Mouse (Mus musculus): ENCODE results near the gene Fam229b.

Fam229b gene

DNA sequence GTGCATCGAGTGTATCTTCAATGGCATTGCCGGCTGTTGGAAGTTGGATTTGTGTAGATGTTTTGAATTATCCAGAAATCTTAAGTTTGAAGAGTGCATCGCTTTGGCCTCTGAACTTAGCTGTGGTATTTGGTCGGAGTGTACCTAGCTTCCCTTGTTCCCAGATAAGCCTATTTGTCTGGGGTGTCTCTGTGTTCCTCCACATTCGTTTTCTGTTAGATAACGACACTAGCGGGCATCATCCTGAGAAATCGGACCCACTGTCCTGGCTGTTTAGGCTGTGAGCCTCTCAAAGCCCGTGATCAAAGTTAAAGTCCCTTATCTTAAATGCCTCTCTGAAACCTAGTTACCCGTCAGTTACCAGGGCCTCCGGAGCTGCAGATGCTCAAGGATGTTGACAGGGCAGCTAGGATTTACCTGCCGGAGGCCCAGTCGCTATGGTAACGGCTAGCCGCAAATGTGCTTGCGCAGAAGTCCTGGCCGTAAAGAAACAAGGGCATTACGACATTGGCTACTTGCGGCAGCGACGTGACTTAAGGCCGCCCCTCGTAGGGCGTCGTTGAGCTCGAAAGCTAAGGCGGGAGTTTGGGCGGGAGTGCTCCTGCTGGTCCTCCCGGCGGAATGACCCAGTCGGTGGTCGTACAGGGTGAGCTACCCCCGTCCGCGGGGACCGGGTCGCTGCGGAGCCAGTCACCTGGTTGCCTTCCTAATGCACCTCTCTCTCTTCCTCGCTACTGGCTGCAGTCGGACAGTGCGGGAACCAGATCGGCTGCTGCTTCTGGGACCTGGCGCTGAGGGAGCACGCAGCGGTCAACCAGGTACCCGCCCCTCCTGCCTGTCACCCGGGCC is at the start of gene Fam229b, which contains the start of gene Tube1:
Gene Fam229b, minus strand, starts transcription at position 453 of the 849 bp plus-strand sequence.
Gene Tube1, plus strand, starts transcription at position 515 of the 849 bp plus-strand sequence.
- peak; percentile 76 to 87 for DNase-seq (ENCODE audit: low spot score in 2 of 2)

DNA sequence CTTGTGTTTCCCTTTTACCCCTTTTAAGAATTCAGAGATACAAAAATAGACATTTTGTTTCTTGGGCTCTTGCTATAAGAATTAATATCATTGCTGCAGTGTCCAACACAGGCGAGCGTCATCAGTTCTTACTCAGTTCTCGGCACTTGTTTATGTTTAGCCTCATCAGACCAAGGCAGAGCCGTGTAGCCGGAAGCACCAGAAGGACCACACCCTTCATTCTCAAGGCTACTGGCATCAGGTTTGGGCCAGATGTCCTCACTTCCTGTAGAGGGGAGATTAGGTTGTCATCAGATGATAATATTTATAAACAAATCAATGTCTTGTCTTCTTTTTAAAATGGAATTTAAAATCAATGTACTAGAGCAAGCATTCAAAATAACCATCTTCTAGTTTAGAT is 43.3 kb upstream of the Fam229b start:
- no peak for DNase-seq (ENCODE audit: low spot score in 2 of 2)

DNA sequence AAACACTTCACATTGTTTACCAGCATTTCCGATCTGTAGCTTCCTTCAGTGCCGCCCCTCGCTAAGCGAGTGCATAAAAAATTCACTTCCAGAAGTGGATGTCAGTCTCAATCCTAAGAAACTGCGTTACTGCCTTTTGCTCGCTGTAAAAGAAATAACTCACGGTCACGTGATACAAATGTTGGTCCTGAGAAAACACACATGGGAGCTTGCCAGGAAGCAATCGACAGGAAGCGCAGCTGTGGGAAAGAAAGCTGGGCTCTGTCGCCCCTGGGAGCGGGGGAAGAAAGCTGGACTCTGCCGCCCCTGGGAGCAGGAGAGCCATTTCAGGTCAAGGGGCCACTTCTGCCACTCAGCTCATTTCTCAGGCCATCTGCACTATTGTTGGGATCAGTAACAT is 39.4 kb upstream of the Fam229b start:
- no peak for DNase-seq (ENCODE audit: low spot score in 2 of 2)

DNA sequence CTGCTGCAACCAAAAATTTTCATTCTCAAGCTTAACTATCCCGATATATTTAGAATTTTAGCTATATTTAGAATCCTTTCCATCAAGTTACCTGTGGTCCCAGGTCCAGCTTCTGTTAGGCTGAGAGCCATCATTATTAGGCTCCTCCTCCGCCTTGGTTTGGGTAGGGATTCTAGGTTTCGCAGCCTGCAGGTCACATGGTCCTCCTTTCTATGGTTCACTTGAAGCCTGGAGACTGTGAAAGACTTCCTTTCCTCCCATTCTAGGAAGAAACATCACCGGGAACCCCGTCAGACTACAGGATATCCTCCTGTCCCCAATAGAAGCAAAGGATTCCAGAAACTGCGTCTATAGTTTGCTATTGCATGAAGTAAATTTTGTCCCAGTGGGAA is 38.8 kb upstream of the Fam229b start:
- no peak for DNase-seq (ENCODE audit: low spot score in 2 of 2)

DNA sequence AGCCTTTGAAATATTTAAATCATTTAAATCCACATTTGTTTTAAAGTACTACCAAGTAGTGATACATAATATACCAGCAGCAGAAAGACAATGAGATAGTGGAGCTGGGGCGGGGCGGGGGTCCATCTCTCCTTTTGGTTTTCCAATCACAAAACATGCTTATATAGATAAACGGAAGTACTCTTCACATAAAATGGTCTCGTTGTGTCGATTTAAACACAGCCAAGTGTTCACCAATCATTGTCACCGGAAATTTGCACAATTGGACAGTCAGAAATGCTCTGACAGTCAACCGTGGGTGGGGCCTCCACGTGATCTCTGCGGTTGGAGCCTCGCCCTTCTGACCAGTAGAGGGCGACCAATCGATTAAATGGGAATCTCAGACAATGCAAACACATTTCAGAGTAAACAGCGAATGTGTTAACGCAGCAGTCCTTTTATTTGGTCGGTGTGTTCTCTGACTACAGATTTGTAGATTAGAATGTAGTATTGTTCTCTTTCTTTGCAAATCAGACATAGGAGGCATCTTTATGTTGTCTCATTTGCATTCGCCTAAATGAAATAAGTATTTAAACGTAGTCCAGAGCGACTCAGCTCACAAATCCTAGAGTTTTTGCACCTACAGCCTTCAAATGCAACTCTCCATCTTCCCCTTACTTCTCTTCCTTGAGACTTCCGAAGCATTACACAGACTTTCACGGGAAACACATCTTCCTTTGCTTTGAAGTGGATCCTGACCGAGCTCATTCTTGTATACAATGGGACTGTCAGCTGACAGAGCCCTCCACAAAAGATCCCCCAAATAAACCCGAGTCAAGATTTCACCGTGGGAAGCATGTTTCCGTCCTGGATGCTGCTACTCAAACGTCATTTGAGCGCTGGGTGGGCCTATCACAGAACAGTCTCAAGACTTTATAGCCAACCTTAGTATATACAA is 38.2 kb upstream of the Fam229b start:
- DNase-seq (ENCODE audit: low spot score in 2 of 2) = peak; percentile 73 to 94

DNA sequence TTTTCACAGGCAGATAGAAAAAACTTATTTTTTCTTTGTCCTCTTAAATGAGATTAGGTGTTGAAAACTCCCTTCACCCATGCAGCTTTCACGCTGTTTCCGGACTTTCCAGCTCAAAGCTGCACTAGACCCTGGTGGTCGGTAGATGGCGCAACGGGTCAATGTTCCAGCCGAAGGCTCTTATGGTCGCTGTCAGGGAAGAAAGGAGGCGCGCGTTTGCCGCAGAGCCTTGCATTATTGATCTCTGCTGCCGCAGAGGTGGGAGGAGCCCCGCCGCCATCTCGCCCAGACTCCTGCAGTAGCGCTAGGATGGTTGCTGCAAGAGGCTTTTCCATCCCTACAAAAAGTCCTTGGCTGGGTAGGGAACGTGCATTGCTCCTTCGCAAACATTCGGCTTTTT is 37.4 kb upstream of the Fam229b start:
- DNase-seq (ENCODE audit: low spot score in 2 of 2) = peak; percentile 95

DNA sequence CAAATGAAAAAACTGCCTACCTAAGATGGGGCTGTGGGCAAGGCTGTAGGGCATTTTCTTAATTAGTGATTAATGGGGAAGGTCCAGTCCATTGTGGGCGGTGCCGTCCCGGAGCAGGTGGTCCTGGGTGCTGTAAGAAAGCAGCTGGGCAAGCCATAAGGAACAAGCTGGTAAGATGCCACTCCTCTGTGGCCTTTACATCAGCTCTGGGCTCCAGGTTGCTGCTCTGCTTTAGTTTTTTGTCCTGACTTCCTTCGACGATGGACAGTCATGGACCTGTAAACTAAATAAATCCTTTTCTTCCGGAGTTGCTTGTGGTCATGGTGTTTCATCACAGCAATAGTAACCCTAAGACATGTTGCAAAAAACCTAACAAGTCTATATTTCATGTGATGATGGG is 37.0 kb upstream of the Fam229b start:
- DNase-seq (ENCODE audit: low spot score in 2 of 2) = no peak

DNA sequence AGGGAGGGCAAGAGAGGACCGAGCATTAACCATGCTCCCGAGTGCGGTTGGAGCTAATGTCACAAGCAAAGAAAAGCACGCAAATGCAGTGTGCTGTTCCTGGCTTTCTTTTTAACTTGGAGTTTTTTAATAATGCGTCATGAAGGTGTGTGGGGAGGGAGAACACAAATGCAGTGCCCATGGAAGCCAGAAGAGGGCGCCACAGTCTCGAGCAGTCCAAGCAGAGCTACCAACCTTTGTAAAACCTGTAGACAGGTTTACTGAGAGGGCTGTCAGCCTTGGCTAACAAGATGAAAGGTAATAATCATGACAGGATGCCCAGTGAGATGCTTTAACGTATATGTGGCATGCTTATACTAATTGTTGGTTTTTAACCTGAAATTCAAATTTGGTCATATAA is 36.5 kb upstream of the Fam229b start:
- DNase-seq (ENCODE audit: low spot score in 2 of 2) = peak; percentile 69 to 82

DNA sequence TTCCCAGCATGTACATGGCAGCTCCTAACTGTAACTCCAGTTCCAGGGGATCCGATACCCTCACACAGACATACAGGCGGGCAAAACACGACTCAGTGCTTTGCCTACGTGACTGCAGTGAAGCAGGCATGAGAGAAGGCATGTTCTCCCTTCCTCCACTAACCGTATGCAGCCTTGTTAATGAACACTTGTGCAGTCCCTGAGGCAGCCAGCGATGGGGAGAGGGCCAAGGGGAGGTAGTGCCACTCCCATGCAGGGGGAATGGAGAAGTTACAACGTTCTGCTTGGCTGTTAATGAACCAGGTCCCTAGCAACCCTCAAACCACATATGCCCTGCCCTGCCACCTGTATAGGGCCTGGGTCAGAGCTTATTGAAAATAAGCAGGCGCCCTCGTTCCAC is 35.9 kb upstream of the Fam229b start:
- DNase-seq (ENCODE audit: low spot score in 2 of 2) = no peak

DNA sequence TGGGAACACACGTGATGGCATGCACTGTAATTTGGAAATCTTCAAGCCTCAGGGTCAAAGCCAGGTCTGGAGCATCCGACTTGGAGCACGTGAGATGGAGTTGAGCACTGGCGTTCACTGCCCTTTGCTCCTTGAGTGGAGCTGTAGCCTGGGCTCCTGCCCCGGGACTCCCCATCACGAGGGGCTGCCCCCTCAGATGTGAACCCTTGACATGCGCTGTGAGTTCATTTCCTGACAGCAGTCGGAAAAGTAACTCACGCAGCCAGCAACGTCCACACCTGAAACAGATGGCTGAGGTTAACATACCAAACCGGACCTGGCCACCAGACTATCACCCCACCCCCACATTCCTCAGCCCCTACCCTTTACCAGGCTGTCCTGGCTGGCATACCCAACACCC is 33.9 kb upstream of the Fam229b start:
- no peak for DNase-seq (ENCODE audit: low spot score in 2 of 2)

DNA sequence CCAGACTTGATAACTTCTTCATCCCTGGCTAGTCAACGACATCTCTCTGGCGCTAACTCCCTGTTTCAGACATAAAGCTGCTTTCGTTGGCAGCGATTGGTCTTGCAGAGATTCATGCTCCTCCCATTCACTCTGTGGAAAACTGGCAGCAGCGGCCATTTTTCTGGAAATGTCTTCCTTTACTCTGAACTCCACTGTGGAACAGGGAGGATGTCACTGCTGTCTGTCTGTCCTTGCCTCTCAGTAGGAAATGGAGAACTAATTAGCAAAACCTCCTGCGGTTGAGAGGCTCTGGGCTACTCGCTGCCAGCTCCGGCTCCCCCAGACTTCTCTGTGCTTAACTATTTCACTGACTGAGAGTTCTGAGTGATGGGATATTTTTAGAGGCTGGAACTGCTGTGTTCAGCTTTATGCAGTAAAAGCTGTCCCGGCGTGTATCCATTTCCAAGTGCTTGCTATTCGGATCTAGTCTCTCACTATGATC is 32.0 kb upstream of the Fam229b start:
- DNase-seq (ENCODE audit: low spot score in 2 of 2) = peak; percentile 35 to 48

DNA sequence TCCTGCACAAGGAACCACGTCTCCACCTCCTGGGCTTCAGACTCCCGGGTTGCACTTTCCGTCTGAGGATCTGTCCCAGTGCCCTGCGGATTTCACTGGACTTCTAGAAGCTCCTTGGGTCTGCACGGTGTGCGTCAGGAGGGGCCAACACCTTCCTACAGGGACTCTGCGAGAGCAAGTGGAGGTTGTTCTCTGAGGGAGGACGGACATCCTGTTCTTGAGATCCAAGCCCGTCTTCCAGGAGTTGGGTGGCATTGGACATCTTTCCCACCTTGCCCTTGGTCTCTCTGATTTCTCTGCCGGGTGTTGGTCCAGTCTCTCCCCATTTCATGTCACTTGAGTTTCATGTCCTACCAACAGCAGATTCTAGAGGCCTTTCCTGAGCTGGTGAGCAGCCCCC is 30.0 kb upstream of the Fam229b start, which contains the start of gene Ccn6:
Gene Ccn6, minus strand, starts transcription at position 101 of the 400 bp plus-strand sequence.
- DNase-seq (ENCODE audit: low spot score in 2 of 2) = no peak

DNA sequence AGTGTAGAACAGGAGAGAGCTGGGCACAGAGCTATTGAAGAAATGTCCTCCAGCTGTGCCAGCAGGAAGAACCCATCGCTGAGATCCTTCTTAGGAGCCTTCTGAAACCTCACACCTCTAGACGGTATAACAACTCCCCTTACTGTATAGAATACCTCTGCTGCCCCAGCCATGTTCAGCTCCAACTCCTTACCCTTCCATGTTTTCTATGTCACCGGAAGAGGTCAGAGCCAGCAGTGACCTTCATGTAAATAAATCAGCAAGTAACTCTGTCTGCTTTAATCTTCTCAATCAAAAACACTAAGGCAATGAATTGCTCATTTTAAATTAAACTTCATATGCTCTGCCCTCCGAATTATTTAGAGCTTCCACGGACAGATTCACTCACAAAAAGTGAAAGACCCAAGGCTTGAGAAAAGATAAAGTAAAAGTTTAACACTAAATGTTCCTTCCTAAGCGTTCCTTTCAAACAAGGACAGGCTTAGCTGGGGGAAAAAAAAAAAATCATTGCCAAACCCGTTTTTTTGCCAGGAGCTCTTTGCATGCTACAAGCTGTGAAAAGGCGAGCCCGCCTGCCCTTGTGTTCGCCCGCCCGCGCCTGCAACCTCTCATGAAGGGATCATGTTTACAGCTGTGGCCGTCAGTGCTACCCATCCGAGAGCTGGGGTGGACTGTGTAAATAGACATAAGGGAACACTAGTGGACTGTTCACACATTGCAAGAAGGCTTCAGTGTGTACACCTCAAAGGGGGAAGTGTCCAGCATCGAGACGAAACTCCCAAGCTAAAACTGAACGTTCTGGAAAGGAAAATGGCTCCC is 29.2 kb upstream of the Fam229b start:
- DNase-seq (ENCODE audit: low spot score in 2 of 2) = no peak

DNA sequence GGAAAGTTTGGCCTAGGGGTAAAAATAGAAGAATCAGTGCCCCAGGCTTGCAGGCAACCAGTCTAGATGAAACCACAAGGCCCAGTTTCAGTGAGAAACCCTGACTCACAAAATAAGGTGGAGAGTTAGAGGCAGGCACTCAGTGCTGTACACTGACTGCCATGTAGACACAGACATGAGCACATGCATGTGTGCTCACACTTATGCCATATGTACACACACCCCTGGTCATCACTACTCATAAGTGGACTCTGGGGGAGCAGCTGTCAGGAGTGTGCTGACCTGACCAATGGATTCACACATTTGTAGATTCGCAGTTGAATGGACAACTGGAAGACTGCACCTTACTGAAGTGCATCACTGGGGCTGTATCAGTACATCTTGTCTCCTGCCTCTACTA is 27.7 kb upstream of the Fam229b start:
- DNase-seq (ENCODE audit: low spot score in 2 of 2) = no peak

DNA sequence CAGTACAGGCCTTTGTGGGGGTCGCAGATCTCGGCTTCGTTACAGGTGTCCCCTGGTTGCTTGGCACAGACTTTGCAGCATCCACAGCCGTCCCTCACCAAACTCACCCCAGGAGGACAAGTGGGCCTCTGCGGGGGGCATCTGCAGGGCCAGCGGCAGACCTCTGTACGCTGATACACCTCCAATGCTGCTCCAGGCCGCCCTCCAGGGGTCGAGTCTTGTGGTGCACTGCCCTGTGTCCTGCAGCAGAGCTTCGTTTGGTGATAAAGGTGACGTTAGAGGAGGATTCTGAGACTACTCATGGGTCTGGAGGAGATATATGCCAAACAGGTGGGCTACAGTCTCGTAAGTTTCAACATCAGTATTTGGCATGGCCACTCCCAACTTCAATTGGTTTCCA is 24.6 kb upstream of the Fam229b start:
- DNase-seq (ENCODE audit: low spot score in 2 of 2) = no peak

DNA sequence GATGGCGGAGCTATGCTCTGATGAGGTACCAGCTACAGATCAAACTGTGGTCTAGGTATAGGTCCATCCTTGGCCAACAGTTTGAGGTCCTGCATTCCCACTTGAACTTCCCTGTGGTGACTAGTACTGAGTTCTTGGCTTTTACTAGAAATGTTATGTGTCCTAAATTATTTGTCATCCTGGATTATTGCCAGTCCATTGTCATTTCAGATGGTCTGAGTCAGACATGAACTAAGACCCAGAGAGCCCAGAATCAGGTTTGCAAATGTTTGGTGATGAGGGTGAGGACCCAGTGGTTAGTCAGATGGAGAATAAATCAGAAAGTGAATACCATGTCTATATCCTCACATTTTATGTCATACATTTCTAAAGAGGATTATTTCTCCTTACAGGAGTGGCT is 23.6 kb upstream of the Fam229b start:
- DNase-seq (ENCODE audit: low spot score in 2 of 2) = no peak

DNA sequence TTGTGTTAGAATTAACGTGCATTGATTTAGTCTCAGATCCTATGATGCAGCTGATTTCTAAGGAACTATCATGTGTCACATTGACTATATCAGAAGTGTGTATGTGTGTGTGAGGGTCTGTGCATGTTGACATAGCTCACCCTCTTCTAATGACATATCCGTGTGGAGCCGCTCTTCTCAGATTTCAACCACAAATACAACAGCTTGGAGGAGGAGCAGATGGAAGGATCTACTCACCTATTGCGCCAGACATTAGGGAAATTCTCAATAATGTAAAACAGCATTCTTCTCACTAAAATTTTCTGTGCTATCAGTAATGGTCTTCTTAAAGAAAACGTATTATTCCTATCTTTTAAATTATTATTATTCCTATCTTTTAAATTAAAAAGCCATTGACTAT is 23.0 kb upstream of the Fam229b start:
- no peak for DNase-seq (ENCODE audit: low spot score in 2 of 2)

DNA sequence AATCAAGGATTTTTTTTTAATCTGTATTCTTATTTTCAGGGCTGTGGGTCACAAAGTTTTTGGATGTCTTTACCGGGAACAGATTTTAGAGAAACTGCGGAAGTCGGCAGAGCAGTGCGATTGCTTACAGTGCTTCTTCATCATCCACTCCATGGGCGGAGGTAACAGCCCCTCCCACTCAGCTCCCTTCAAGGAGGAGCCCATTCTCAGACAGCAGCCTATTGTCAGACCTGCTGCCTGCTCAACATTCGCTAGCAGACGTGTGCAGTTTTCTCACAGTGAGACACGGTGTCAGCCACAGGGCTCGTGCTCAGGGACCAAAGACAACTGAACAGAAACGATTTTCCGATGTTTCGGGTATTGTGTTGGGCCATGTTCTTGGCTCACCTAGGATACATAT is 8.5 kb upstream of the Fam229b start:
- DNase-seq (ENCODE audit: low spot score in 2 of 2) = no peak

DNA sequence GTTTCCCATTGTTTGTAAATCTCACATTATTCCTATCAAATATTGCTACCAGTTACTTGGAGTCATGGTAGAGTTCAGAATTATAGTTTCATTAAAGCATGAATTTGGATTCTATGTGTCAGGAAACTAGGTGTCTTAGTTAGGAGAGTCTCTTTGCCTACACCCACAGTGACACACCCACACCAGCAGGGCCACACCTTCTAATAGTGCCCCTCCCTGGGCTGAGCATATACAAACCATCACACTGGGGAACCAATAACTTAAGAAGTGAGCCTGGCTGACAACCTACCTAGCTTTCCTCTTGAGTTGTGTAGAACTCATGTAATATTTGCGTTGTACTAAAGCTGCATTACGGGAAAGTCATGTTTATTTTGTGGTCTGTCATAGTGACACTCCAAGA is 7.7 kb upstream of the Fam229b start:
- DNase-seq (ENCODE audit: low spot score in 2 of 2) = no peak

DNA sequence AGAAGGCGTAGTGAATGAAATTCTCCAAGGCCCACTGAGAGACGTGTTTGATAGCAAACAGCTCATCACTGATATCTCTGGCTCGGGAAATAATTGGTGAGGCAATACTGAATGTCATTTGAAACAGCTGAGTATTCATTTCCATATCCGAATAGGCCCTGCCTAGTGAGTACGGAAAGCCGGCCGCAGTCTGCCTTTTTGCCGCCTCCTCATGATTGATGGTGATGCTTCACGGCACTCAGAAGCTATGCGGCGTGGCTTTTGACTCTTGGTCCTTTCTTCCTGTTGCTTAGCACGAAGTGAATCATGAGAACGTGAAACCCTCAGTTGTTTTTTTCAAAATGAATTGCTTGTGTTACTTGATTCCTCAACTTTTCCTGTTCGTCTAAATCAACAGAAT is 7.1 kb upstream of the Fam229b start:
- DNase-seq (ENCODE audit: low spot score in 2 of 2) = no peak

DNA sequence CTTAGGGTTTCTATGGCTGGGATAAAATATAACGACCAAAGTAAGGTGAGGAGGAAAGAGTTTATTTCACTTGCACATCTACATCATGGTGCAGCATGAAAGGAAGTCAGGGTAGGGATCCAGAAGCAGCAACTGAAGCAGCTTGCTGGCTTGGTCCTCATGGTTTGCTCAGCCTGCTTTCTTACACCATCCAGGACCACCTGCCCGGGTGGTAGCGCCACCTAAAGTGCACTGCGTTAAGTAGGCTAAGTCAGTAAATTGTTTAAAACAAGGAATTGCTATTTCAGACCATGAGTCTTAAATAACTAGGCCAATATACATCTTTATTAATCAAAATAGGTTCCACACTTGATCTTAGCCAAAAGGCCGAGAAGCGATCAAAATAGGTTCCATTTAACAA is 5.0 kb upstream of the Fam229b start:
- no peak for DNase-seq (ENCODE audit: low spot score in 2 of 2)

DNA sequence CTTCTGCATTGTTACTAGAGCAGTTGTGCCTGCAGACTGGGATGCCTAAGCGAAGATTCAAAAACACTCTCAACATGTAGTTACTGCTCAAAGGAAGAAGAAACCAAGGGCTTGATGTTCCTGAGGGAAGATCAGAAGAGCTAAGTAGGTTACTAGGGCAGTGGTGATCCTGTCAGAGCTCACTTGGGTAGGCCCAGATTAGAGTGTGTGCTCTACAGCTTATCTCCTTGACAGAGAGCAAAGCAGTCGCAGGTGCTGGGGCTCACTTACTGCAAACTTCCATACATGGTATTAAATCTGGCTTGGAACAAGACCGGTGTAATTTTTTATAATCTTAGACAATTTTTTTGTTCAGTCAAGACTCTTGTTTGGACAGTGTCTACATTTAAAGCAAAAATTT is 4.1 kb upstream of the Fam229b start:
- DNase-seq (ENCODE audit: low spot score in 2 of 2) = no peak
